Mouse (Mus musculus): Measurements from ENCODE around the gene Ddost. TPM values are rescaled to one million over a fixed set of nuclear protein-coding genes. Genes with fewer than 3 reads are reported as not detected.

The Ddost gene
- total RNA-seq, 2 experiments from 2014 or later, result 165 to 169 TPM

Small RNAs within 50 kb of the gene (microRNA-seq; reads per million reads assigned to microRNA genes)
- gene Gm27646, result not detected
- 2.6 reads per million, percentile 2 among the genes with 10 or more reads in this experiment for gene Mir7019

Other genes with a start within 250 kb of the Ddost start
- gene Hp1bp3, start 88.4 kb upstream of the Ddost start, total RNA-seq (2021), result 100 to 1,000 TPM; 212 to 217 TPM
- gene Sh2d5, start 54.3 kb upstream of the Ddost start, total RNA-seq (2021), result 1 to 10 TPM; 3.7 to 4.5 TPM
- 1 to 10 TPM; 5.6 to 6.7 TPM for gene Kif17, start 54.3 kb upstream of the Ddost start, total RNA-seq (2021)
- 100 to 1,000 TPM; 153 to 158 TPM for gene Pink1, start 21.6 kb downstream of the Ddost start, total RNA-seq (2021)
- 10 to 100 TPM; 15.7 to 22.9 TPM for gene Cda, start 63.3 kb downstream of the Ddost start, total RNA-seq (2021)
- 1 to 10 TPM; 2.2 to 3.2 TPM for gene Fam43b, start 91.8 kb downstream of the Ddost start, total RNA-seq (2021)
- gene Mul1, start 129.9 kb downstream of the Ddost start, total RNA-seq (2021), result 10 to 100 TPM; 46.4 to 51.4 TPM
- 10 to 100 TPM; 32.9 to 36.4 TPM for gene Camk2n1, start 149.6 kb downstream of the Ddost start, total RNA-seq (2021)